Mouse (Mus musculus) cerebellum, postnatal 4 days (tissue): ENCODE data around the gene Ddx20.
"Not testable (repeated sequence)": the region's sequence is repeated elsewhere in the genome, so short reads cannot be mapped to it uniquely, and the experiment has no call there.

Experiments
- DNase-seq, 2 experiments: peaks; one replicate each; pipeline ENCODE4 v3.0.0; 2022; ENCODE audit warnings: low spot score in 2 of 2, mixed read lengths in 1 of 2

Gene Ddx20

GRCm38 (mm10) chr3:105705561-105705960, 18.2 kb upstream of the Ddx20 start:
- DNase-seq, result no peak

DNA sequence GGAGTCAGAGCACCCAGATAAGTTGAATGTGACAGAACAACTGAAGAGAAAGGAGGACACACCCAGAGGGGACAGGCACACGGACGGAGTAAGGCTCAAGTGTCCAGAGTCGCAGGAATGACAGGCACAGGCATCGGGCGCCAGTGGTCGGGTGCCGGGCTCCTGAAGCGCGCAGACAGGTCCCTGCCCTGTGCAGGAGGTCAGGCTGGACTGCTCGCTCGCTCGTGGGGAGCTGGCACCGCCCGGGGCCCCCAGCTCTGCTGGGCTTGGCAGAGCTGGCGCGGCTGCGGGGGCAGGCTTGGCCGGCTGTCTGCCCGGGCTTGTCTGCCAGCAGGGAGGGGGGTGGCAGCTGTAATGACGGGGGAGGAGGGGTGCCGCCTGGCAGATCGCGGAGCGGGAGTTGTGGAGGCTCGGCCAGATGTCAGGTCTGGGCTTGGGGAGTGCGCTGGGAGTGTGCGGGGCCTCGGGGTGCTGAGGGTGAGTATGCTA, 17.7 kb upstream of the Ddx20 start:
- DNase-seq, result peak; percentile 49 to 76

DNA sequence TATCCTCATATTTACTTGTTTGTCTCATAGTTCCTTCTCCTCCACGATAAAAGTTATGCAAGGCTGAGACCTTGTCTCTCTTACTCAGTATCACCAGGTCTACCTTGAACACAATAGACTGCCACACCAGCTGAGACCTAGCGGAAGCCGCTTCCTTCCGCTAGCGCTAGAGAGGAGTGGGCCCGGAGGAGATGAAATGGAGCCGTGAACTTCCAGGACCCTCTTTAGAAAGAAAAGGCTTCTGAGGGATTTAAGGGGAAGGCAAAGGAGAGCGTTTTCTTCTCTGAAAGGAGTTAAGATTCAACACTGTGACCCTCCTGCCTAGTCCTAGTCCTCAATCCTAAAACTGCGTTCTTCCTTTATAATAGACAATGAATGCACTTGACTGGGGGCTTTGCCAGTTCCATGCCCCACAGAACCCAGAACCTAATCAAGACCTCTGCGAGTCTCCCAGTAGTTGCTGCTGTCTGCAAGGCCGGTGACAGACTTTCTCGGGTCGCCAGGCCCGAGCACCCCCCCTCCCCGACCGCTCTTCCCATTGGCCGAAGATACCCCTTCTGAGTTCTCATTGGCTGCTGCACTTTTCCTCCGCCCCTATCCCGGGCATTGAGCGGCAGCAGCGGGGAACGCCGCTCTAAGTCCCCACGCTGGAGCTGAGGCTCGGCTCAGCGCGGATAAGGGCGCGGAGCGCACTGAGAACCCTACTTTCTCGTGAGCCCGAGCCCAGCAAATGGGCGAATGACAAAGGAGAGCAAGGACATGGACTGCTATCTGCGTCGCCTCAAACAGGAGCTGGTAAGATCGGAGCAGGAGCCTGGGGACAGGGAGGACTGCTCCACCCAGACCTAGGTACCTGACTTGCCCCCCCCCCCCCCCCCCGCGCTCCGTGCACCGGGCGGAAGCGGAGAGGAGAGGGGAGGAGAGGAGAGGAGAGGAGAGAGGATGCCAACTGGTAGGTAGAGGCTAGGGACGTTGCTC, 16.9 kb upstream of the Ddx20 start, which contains the start of gene Inka2:
Gene Inka2 (plus strand): TSS at position 569 of the 978 bp plus-strand sequence.
- DNase-seq, result peak; percentile 51 to 77

- DNase-seq, result no peak
Observed at GRCm38 (mm10) chr3:105703571-105703970, 16.2 kb upstream of the Ddx20 start.

GRCm38 (mm10) chr3:105701399-105701798, 14.0 kb upstream of the Ddx20 start:
- no peak for DNase-seq

DNA sequence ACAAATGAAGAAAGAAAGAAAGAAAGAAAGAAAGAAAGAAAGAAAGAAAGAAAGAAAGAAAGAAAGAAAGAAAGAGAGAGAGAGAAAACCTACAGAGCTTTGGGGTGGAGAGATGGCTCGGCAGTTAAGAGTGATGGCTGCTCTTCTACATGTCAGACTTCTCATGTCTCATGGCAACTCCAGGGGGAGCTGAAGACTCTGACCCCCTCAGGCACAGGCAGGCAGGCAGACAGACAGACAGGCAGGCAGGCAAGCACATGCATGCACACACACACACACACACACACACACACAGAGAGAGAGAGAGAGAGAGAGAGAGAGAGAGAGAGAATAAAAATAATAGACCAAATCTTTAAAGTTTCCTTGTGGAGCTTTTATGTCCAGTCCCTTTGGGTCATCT, 13.4 kb upstream of the Ddx20 start:
- DNase-seq, result not testable (repeated sequence)

- DNase-seq, result no peak
Observed at GRCm38 (mm10) chr3:105699241-105699933, 12.0 kb upstream of the Ddx20 start.

DNA sequence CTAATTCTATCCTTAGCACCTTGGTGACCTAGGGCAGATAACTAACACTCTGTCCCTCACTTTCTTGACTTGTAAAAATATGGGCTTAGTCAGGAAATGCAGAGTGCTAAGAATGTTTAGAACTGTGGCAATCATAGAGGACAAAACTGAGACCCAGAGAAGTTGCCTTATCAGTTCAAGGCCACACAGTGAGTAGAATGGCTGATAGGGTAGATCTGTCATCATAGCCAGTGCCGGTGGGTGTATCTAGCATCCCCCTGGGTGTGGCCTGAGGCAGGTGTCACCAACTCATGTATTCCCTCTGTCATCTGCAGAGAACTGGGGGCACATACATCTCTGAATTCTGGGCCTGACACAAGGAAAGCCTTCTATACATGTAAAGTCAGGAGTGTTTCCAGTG, 10.9 kb upstream of the Ddx20 start:
- DNase-seq, result no peak

GRCm38 (mm10) chr3:105697148-105697441, 9.7 kb upstream of the Ddx20 start:
- no peak for DNase-seq

- DNase-seq, result no peak
Observed at GRCm38 (mm10) chr3:105696387-105697147, 9.2 kb upstream of the Ddx20 start.

- DNase-seq, result no peak
Observed at GRCm38 (mm10) chr3:105695476-105696386, 8.4 kb upstream of the Ddx20 start.

GRCm38 (mm10) chr3:105693327-105694080, 6.1 kb upstream of the Ddx20 start:
- DNase-seq, result no peak

DNA sequence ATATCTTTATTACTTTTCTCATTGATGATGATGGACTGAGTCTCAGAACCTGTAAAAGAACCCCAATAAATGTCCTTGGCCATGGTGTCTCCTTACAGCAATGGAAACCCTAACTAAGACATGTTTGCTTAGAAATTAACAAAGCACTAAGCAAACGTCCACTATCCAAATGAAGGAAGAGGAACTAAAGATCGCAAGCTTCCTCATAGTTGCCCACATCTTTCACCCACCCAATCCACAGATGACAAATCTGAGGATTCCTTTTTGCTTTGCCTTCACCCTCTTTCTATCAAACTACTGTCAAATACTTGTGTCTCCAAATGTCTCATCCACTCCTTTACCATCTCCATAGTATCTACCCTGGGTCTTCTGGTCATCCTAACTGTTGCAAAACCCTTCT, 1.2 kb upstream of the Ddx20 start:
- DNase-seq, result no peak

DNA sequence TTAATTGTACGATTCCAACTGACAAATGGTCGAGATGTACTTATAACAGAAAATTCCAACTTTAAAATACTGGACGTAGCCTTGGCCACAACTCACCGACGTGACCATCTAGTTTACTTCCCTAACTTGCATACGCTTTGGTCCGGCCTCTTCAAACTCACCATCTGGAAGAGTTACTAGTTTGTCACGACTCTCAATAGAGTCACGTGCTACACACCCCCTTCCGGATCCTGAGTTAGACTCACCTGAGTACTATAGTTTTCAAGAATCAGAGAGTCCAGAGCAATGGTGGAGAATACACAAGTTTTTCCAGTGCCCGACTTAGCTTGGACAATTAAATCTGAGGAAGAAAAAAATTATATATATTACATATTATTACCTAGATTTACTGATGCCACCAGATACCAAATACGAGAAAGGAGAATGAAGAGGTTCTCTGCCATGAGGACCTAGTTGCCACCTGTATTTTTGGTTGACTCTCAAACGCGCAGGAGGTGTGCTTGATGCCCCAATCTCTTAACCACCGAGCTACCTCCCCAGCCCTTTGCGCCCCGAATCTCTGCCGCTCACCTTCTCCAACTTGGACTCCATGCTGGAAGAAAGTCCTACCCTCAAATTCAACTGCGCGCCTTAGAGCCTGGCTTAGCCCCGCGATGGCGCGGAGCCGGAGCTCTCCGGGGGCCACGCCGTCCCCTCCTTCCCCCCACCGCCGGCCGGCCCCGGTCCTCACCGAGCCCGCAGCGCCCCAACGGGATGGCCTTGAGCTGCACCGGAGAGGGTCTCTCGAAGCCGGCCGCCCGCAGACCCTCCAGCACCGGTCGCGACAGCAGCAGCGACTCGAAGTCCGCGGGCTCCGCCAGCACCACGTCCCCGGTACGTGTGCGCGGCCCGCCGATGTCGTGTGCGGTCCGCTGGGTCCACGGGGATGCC, 715 bp downstream of the Ddx20 start:
- no peak for DNase-seq

DNA sequence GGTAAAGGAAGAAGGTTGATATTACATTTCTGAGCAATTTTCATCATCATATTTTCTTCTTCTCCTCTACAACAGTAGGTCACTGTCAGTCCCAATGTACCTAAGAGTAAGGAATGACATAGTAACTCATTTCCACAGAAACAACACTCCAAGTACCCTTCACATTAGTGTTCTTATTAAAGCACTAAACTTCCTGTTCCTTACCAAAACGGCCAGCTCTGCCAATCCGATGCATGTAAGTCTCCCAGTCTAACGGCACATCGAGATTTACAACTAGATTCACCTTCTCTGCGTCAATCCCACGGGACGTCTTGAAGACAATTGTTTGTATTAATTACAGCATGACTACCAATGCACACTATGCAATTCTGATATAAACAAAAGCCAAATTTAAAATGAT, 7.0 kb downstream of the Ddx20 start:
- no peak for DNase-seq

DNA sequence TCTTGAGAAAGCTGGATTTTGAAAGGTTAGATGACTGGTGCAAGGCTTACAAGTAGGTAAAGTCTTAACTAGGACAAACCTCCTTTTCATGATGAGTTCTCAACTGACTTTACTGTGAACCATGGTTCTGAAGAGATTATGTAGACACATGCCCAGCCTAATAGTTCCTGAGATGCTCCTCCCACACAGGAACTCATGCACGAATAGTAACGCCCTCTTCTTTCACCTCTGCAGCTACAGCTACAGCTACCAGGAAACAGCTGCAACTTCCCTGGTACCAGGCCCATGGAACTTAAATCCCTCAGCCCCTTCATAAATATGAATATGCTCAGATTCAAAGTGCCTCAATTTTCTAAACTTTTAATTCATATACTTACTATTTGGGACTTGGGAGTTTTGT, 11.4 kb downstream of the Ddx20 start:
- DNase-seq, result no peak

DNA sequence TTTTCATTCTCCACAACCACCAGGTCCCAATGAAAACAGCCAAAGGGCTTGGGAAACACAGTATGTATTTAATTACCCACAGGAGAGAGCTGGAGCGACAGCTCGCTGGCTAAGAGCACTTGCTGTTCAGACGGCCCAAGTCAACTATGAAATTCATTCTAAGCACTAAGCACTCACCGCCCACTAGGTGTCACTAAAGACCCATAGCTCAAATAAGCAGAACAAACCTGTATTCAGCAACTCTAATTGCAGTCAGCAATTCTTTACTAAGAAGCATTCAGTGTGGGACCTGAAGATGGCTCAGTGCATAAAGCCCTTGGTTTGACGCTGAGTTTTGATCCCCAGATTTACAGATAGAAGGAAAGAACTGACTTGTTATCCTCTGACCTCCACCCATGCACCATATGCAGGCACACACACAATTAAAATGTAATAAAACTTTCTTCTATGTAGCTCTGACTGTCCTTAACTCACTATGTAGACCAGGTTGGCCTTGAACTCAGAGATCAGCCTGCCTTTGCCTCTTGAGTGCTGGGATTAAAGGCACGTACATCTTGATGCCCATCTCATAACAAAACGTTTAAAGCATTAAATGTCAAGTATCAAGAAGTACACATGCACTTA, 12.7 kb downstream of the Ddx20 start:
- peak in 1 of 2 experiments; percentile 64 for DNase-seq

DNA sequence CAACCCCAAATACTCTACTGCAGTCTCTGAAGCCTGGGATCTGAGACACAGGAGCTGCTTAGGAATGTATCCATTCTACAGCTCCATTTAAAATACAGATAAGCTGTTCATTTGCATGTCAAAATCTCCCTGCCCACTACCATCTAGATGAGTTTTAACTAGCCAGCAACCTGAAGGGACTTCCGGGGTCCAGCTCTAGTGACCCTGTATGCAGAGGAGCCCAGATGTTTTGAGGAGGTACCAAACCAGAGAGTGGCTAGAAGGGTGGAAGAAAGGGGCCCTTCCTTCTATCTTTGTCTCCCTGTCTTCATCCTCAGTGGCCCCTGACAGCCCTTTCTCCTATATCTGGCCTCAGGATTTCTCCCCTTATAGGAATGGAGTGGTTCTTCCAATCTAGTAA, 16.6 kb downstream of the Ddx20 start:
- no peak for DNase-seq

- no peak for DNase-seq
Observed at GRCm38 (mm10) chr3:105669776-105670175, 17.6 kb downstream of the Ddx20 start.
